Mouse (Mus musculus) forebrain, postnatal 0 days (tissue): ENCODE results near the gene Dab2. TPM values are rescaled to one million over a fixed set of nuclear protein-coding genes. Genes with fewer than 3 reads are reported as not detected.

Experiments
- ATAC-seq: fragments of 200-750 bp; cut with Nextera tagmentation; 2 replicates; pipeline ENCODE4 v1.8.0; 2017; ENCODE audit warnings: mild to moderate bottlenecking, moderate library complexity
- DNase-seq: peaks from one replicate; pipeline ENCODE4 v3.0.0-alpha.2; 2015
- H3K27ac ChIP-seq: fragments of 300-500 bp; sonication (generic); 2 replicates; pipeline ENCODE4 v1.5.1; 2014; ENCODE audit warnings: low read depth, mild to moderate bottlenecking, antibody characterized with exemption, low read length, moderate library complexity, mixed read lengths
- H3K27me3 ChIP-seq: fragments of 300-500 bp; sonication (generic); 2 replicates; pipeline ENCODE4 v1.6.1; 2014; ENCODE audit warnings: mild to moderate bottlenecking, low read length, mixed read lengths; ENCODE audit not compliant: insufficient read depth
- H3K36me3 ChIP-seq: fragments of 300-500 bp; sonication (generic); 2 replicates; pipeline ENCODE4 v1.6.1; 2014; ENCODE audit warnings: mild to moderate bottlenecking, moderate library complexity; ENCODE audit not compliant: insufficient read depth
- H3K4me1 ChIP-seq: fragments of 300-500 bp; sonication (generic); 2 replicates; pipeline ENCODE4 v1.6.1; 2014; ENCODE audit warnings: antibody characterized with exemption; ENCODE audit not compliant: insufficient read depth
- H3K4me2 ChIP-seq: fragments of 300-500 bp; sonication (generic); 2 replicates; pipeline ENCODE4 v1.6.1; 2014; ENCODE audit warnings: low read depth, mild to moderate bottlenecking, moderate library complexity
- H3K4me3 ChIP-seq: fragments of 300-500 bp; sonication (generic); 2 replicates; pipeline ENCODE4 v1.5.1; 2014; ENCODE audit warnings: low read depth, low read length, mixed read lengths
- H3K9ac ChIP-seq: fragments of 300-500 bp; sonication (generic); 2 replicates; pipeline ENCODE4 v1.6.1; 2014; ENCODE audit warnings: mild to moderate bottlenecking
- H3K9me3 ChIP-seq: fragments of 300-500 bp; sonication (generic); 2 replicates; pipeline ENCODE4 v1.6.1; 2016; ENCODE audit warnings: low read length
- CTCF ChIP-seq: sonication (generic); IDR thresholded peaks from 2 replicates; pipeline ENCODE4 v1.5.1; 2016; ENCODE audit warnings: antibody characterized with exemption, control low read depth, low read depth
- WGBS: fragments of 180-500 bp; shearing (Covaris S2); extraction: QIAGEN DNeasy Blood & Tissue Kit; methylation state at CpG from one replicate; pipeline ENCODE4 v1.1.7; 2014; 5-methylcytosine and 5-hydroxymethylcytosine counted together
- polyA plus RNA-seq: library from polyadenylated mRNA; unstranded; fragments of >200 nt; fragmentation: Nextera tagmentation; extraction: Ambion mirVana; gene quantifications from 2 replicates; pipeline ENCODE4 v1.2.1, GENCODE M21; 2015
- total RNA-seq: library from RNA; depleted of rRNA; stranded (reverse); fragments of >200 nt; gene quantifications from 2 replicates; pipeline ENCODE4 v1.2.3, GENCODE M21; 2014

The Dab2 gene
- total and polyA plus RNA-seq, 2 experiments from 2014 or later, result 14.3 to 18.2 TPM

DNA sequence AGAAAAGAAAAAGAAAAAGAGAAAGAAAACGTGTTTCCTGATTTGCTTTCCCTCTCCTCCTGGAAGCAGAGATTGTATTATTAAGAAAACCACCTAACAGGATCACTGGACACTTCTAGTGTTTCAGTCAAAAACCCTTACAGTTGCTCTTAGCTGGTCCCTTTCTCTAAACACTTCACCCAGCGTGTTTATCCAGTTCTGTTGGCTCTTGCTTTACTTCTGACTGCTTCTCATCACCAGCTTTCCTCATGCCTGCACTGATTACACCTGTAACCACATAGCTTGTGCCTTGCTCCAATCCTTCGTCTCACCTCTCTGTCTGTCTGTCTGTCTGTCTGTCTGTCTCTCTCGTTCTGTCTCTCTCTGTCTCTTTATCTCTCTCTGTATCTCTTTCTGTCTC is 25.9 kb downstream of the Dab2 start:
- no peaks in the 10 kb centered on the region; the same call in 1 of the 2 replicates for H3K4me1 ChIP-seq
- no peak overlapping the region for H3K9ac ChIP-seq
- 82% methylated on average over 4 of the region's 4 CpGs for WGBS
- no peak overlapping the region for H3K4me2 ChIP-seq
- no peak overlapping the region for H3K27ac ChIP-seq
- TF ChIP-seq CTCF, result no peak
- no peak for DNase-seq
- H3K4me3 ChIP-seq, result no peak overlapping the region
- H3K36me3 ChIP-seq, result no peaks in the 10 kb centered on the region
- no peaks in the 10 kb centered on the region for H3K9me3 ChIP-seq
- ATAC-seq, result no peak
- H3K27me3 ChIP-seq, result no peaks in the 10 kb centered on the region

GRCm38 (mm10) chr15:6326011-6326410 is 26.4 kb downstream of the Dab2 start:
- Histone ChIP-seq H3K4me2 (no peak overlapping the region), H3K9ac (no peak overlapping the region), H3K4me3 (no peak overlapping the region), H3K27me3 (no peaks in the 10 kb centered on the region), H3K27ac (no peak overlapping the region), H3K4me1 (no peaks in the 10 kb centered on the region; the same call in 1 of the 2 replicates), H3K36me3 (no peaks in the 10 kb centered on the region), H3K9me3 (no peaks in the 10 kb centered on the region)
- TF ChIP-seq CTCF, result no peak
- 77% methylated on average over 4 of the region's 4 CpGs for WGBS
- ATAC-seq, result peak; percentile 23; the same call in 1 of the 2 replicates
- no peak for DNase-seq

- ATAC-seq (no peak), DNase-seq (no peak)
- H3K4me2 ChIP-seq, result no peak overlapping the region
- H3K9ac ChIP-seq, result no peak overlapping the region
- no peaks in the 10 kb centered on the region for H3K9me3 ChIP-seq
- TF ChIP-seq CTCF, result no peak
- H3K4me3 ChIP-seq, result no peak overlapping the region
- H3K27me3 ChIP-seq, result no peaks in the 10 kb centered on the region
- 68% methylated on average over 2 of the region's 2 CpGs for WGBS
- H3K27ac ChIP-seq, result no peak overlapping the region
- H3K4me1 ChIP-seq, result no peaks in the 10 kb centered on the region
- no peaks in the 10 kb centered on the region for H3K36me3 ChIP-seq
Observed at GRCm38 (mm10) chr15:6331380-6331779, 31.8 kb downstream of the Dab2 start.

GRCm38 (mm10) chr15:6334664-6335206 is 35.1 kb downstream of the Dab2 start:
- Histone ChIP-seq H3K36me3 (no peaks in the 10 kb centered on the region), H3K4me3 (no peak overlapping the region), H3K9ac (no peak overlapping the region), H3K4me2 (no peak overlapping the region), H3K4me1 (no peaks in the 10 kb centered on the region), H3K9me3 (no peaks in the 10 kb centered on the region), H3K27me3 (no peaks in the 10 kb centered on the region), H3K27ac (no peak overlapping the region)
- ATAC-seq (no peak), DNase-seq (no peak)
- 98% methylated on average over 1 of the region's 1 CpGs for WGBS
- no peak for TF ChIP-seq CTCF

GRCm38 (mm10) chr15:6339767-6340166 is 40.2 kb downstream of the Dab2 start:
- Histone ChIP-seq H3K27me3 (no peaks in the 10 kb centered on the region), H3K4me3 (no peak overlapping the region), H3K4me1 (no peaks in the 10 kb centered on the region), H3K9me3 (no peaks in the 10 kb centered on the region), H3K36me3 (no peaks in the 10 kb centered on the region), H3K9ac (no peak overlapping the region), H3K27ac (no peak overlapping the region), H3K4me2 (no peak overlapping the region)
- no peak for TF ChIP-seq CTCF
- WGBS, result 76% methylated on average over 5 of the region's 5 CpGs
- DNase-seq, result no peak
- peak; percentile 84 for ATAC-seq

GRCm38 (mm10) chr15:6340347-6340746 is 40.8 kb downstream of the Dab2 start:
- no peak for DNase-seq
- Histone ChIP-seq H3K27me3 (no peaks in the 10 kb centered on the region), H3K27ac (no peak overlapping the region), H3K4me1 (no peaks in the 10 kb centered on the region), H3K4me2 (no peak overlapping the region), H3K9me3 (no peaks in the 10 kb centered on the region), H3K36me3 (no peaks in the 10 kb centered on the region), H3K4me3 (no peak overlapping the region), H3K9ac (no peak overlapping the region)
- TF ChIP-seq CTCF, result no peak
- 81% methylated on average over 6 of the region's 6 CpGs for WGBS
- no peak for ATAC-seq

- no peaks in the 10 kb centered on the region for H3K36me3 ChIP-seq
- no peak overlapping the region for H3K27ac ChIP-seq
- TF ChIP-seq CTCF, result no peak
- no peaks in the 10 kb centered on the region for H3K4me1 ChIP-seq
- H3K4me3 ChIP-seq, result no peak overlapping the region
- DNase-seq, result no peak
- no peak overlapping the region for H3K4me2 ChIP-seq
- H3K9me3 ChIP-seq, result no peaks in the 10 kb centered on the region
- 90% methylated on average over 6 of the region's 6 CpGs for WGBS
- no peak overlapping the region for H3K9ac ChIP-seq
- no peak for ATAC-seq
- H3K27me3 ChIP-seq, result no peaks in the 10 kb centered on the region
Observed at GRCm38 (mm10) chr15:6341427-6341826, 41.8 kb downstream of the Dab2 start.
